Mouse (Mus musculus): ENCODE data around the gene Slc29a4.

DNA sequence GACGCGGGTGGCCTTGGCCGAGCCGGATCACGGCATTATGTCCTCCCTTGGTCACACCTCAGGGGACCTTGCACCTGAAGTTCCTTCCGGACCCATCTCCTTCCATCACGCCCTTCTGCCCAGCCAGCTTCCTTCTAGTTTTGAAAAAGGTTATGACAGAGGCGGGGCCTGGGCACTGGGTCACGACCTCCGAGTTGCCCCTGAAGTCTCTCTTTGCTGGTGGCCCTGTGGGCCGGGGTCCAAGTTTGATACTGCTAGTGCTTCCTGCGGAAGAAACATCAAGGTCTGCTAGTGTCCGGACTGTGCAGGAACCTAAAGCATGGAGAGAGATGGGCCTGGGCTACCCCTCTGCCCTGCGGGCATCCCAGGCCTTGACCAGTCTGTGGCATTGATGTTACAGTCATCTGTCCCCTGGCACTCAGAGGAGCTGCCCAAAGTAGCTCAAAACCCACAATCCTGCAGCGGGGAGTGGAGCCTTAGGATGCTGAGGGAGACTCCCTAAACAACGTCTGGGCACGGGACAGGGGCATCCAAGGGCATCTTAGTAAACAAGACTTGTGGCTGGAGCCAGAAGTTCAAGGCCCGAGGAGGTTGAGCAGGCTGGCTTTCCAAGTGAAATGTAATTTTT is 10.3 kb downstream of the Slc29a4 start:
- TF ChIP-seq CTCF (IDR thresholded peaks at IDR 0.05; ENCODE audit: borderline replicate concordance, insufficient read depth, low read depth, low read length) (no peak), POLR2A (IDR thresholded peaks at IDR 0.05; ENCODE audit: borderline replicate concordance, insufficient read depth, low read length) (no peak)
